Mouse (Mus musculus) cerebellum, postnatal 14 days (tissue): ENCODE measurements at regions not wholly inside any gene's neighbourhood (a gene's known extent, or its start where the extent isn't known, plus 50 kb on each side); places are given as distances from the start of the nearest gene placed in this dataset.

Experiments
- DNase-seq, 2 experiments: peaks; one replicate each; pipeline ENCODE4 v3.0.0; 2021; ENCODE audit warnings: mixed read lengths in 2 of 2

DNA sequence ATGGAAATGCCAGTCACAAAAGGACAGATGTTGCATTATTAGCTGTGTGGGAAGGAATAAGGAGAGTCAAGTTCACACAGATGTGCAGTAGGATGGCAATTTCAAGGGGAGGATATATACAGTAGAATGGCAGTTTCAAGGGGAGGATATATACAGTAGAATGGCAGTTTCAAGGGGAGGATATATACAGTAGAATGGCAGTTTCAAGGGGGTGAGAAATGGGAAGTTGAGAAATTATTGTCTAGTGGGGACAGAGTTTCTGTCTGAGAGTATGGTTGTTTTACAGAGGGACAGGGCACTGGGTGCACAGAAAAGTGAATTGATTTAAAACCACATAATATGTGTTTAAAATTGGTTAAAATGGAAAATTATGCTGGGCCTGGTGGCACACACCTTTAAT is 54.8 kb upstream of the Scel start:
- DNase-seq = no peak

GRCm38 (mm10) chr14:103456106-103456505 is 57.0 kb upstream of the Scel start:
- no peak for DNase-seq

GRCm38 (mm10) chr14:103450756-103451155 is 62.4 kb upstream of the Scel start:
- DNase-seq = no peak

GRCm38 (mm10) chr14:103449447-103449846 is 63.7 kb upstream of the Scel start:
- DNase-seq = no peak

GRCm38 (mm10) chr14:103449033-103449432 is 64.1 kb upstream of the Scel start:
- no peak for DNase-seq

- peak; percentile 38 to 40 for DNase-seq
Measured at GRCm38 (mm10) chr14:103446671-103447070, 66.5 kb upstream of the Scel start.

GRCm38 (mm10) chr14:103441454-103442065 is 71.6 kb upstream of the Scel start:
- no peak for DNase-seq

GRCm38 (mm10) chr14:103440243-103440642 is 72.9 kb upstream of the Scel start:
- DNase-seq = peak; percentile 14

- peak; percentile 49 to 55 for DNase-seq
Measured at GRCm38 (mm10) chr14:103434218-103434617, 78.9 kb upstream of the Scel start.

DNA sequence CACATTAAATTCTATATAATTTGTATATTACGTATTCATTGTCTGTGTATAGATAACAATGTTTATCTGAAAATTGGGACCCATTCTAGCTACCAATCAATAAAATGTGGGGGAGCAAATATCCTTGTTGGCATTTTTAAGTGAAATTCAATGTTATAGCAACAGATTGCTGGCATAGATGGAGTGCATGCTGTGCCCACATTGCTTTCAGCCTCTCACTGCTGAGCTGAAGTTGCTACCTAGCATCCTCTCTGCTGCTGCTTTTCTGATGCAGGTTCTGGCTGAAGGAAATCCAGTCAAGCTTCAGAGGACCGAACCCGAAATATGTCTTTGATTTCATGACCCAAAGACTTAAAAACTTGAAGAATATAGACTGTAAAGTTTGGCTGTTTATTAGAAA is 80.0 kb upstream of the Scel start:
- peak; percentile 43 to 67 for DNase-seq

DNA sequence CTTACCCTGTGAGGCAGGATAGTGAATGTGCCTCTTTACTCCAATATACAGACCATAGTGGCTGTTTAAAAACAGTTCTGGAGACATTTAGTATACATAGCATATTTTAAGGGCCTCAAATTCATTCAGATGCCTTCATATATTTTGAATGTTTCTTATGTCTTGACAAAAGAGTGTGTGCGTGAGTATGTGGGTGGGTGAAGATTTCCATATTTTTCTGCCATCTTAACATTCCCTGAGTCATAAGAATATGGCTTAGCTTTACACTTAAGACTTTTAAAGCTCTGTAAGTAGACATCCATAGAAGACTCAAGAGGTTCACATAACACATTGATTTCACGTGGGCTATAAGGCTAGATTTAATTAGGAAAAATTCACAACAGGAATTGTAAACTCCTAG is 81.3 kb upstream of the Mycbp2 start:
- DNase-seq = no peak

GRCm38 (mm10) chr14:103421305-103421822 is 74.8 kb upstream of the Mycbp2 start:
- DNase-seq = peak in 1 of 2 experiments; percentile 8

- DNase-seq = no peak
Measured at GRCm38 (mm10) chr14:103417110-103418061, 70.8 kb upstream of the Mycbp2 start.

- DNase-seq = no peak
Measured at GRCm38 (mm10) chr14:103404611-103405010, 58.0 kb upstream of the Mycbp2 start.

DNA sequence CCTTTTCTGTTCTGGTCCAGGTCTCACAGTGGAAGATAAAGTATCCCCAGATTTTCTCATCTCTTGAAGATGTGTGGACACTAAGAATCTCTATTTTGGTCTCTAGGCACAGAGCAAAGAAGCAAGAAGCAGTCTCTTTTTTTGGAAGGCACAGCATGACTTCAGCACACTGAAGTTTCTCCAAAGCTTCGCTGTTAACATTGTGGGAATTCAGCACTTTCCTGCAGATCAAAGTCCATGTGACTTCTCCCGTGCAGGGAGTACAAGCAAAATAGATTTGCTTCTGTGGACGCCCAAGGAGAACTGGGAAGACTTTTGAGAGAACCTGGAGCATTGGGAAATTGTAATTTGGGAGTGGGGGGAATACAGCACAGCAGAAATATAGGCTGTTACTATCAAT is 56.4 kb upstream of the Mycbp2 start:
- no peak for DNase-seq

DNA sequence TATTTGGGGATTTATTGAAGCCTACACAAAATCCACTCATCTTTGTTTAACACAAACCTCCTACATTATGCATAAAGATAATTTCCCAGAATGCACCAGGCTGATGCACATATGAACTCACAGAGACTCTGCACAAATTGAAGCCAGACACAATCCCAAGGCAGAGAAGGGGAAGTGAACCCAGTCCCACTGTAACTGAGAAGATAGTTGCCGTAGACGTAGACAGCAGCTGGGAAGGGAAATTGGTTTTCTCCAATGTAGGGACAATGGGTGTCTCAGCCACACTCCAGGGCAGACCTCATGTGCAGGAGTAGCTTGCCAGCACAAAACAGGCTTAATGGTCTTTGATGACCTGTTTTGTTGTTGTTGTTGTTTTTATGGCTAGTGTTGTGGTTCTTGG is 55.4 kb upstream of the Mycbp2 start:
- DNase-seq = no peak

GRCm38 (mm10) chr14:103401280-103401679 is 54.7 kb upstream of the Mycbp2 start:
- no peak for DNase-seq

GRCm38 (mm10) chr14:103398401-103398800 is 51.8 kb upstream of the Mycbp2 start:
- no peak for DNase-seq
